13 mouse cellular contexts compared by ENCODE assay signal in genomic region chrX:140857445-140857844, GRCm38 (mm10). TPM values are rescaled to one million over a fixed set of nuclear protein-coding genes. Genes with fewer than 3 reads are reported as not detected.
DNase-seq lines count a peak whose midpoint lies in the region; ATAC-seq and TF ChIP-seq lines count a peak whose summit lies in the region.
"Had no signal": no experiment of that assay in that cellular context is flagged by ENCODE, and none has a peak within 500 bp of the region (broad histone marks: within the 10 kb centered on the region; RNA-seq: fewer than 3 reads in every experiment).

No protein-coding gene starts in this region.

- no peaks in the 10 kb centered on the region for H3K9me3 ChIP-seq in embryonic facial prominence, embryonic 11.5 days (replicated peaks; ENCODE audit: control insufficient read depth, low read length)
- no peaks in the 10 kb centered on the region for H3K9me3 ChIP-seq in embryonic facial prominence, embryonic 10.5 days
- no peaks in the 10 kb centered on the region for H3K9me3 ChIP-seq in liver, embryonic 14.5 days (ENCODE audit: control insufficient read depth, low read length)

- no peak for ATAC-seq in embryonic facial prominence, embryonic 11.5 days (replicated peaks; ENCODE audit: insufficient number of reproducible peaks, low FRiP score, low TSS enrichment, low read depth)
- no peak for ATAC-seq in liver, embryonic 14.5 days (ENCODE audit: insufficient read depth)

- no peaks in the 10 kb centered on the region for H3K36me3 ChIP-seq in embryonic facial prominence, embryonic 11.5 days (replicated peaks; ENCODE audit: control insufficient read depth, insufficient read depth, low read depth, low read length)
- H3K36me3 ChIP-seq in embryonic facial prominence, embryonic 10.5 days (replicated peaks): no peaks in the 10 kb centered on the region
- H3K36me3 ChIP-seq in liver, embryonic 14.5 days (replicated peaks; ENCODE audit: control insufficient read depth, insufficient read depth, low read depth): no peaks in the 10 kb centered on the region

- H3K9ac ChIP-seq in embryonic facial prominence, embryonic 11.5 days (replicated peaks; ENCODE audit: low read length): no peak overlapping the region
- H3K9ac ChIP-seq in liver, embryonic 14.5 days (replicated peaks): no peak overlapping the region

- no peak overlapping the region for H3K4me3 ChIP-seq in embryonic facial prominence, embryonic 11.5 days (ENCODE audit: low read depth, low read length)
- H3K4me3 ChIP-seq in embryonic facial prominence, embryonic 10.5 days: no peak overlapping the region
- H3K4me3 ChIP-seq in liver, embryonic 14.5 days (ENCODE audit: insufficient read depth in 1 of 2, low read depth in 2 of 2, low read length in 2 of 2): no peak overlapping the region

- H3K4me1 ChIP-seq in embryonic facial prominence, embryonic 11.5 days (ENCODE audit: control insufficient read depth, insufficient read depth, low read length): no peaks in the 10 kb centered on the region
- no peaks in the 10 kb centered on the region for H3K4me1 ChIP-seq in embryonic facial prominence, embryonic 10.5 days
- no peaks in the 10 kb centered on the region for H3K4me1 ChIP-seq in liver, embryonic 14.5 days (replicated peaks; ENCODE audit: control insufficient read depth in 2 of 2, insufficient read depth in 2 of 2, low read length in 1 of 2)

- DNase-seq in embryonic facial prominence, embryonic 11.5 days (ENCODE audit: low spot score): peak; percentile 45
- no peak for DNase-seq in embryonic facial prominence, embryonic 10.5 days (ENCODE audit: low spot score)
- no peak for DNase-seq in liver, embryonic 14.5 days (ENCODE audit: low read depth in 3 of 3, low spot score in 3 of 3)
- no peak for DNase-seq in liver
- DNase-seq in brain, adult 2 months (ENCODE audit: low read depth, low spot score): peak; percentile 20
- peak; percentile 1 for DNase-seq in lung, postnatal 36 days
- DNase-seq in adrenal gland, postnatal 10 days: no peak
- DNase-seq in heart, adult 11 months: no peak
- DNase-seq: cerebellum, adult 2 months; gastrocnemius, postnatal 10 days; kidney, postnatal 14 days; thymus, adult 2 months had no signal

- H3K27me3 ChIP-seq in embryonic facial prominence, embryonic 11.5 days (ENCODE audit: control insufficient read depth, insufficient read depth, low read length): no peaks in the 10 kb centered on the region
- peaks cover 47% of the 10 kb centered on the region for H3K27me3 ChIP-seq in embryonic facial prominence, embryonic 10.5 days (replicated peaks; ENCODE audit: low read depth, poor library complexity, severe bottlenecking)
- H3K27me3 ChIP-seq in liver, embryonic 14.5 days (ENCODE audit: control insufficient read depth, insufficient read depth, low read length): no peaks in the 10 kb centered on the region

- peak; percentile 36; the same call in 1 of the 2 replicates for TF ChIP-seq CTCF in liver, embryonic 14.5 days (IDR thresholded peaks at IDR 0.05; ENCODE audit: low read depth)

- no peak overlapping the region for H3K27ac ChIP-seq in embryonic facial prominence, embryonic 11.5 days (replicated peaks; ENCODE audit: low read depth, low read length)
- H3K27ac ChIP-seq in embryonic facial prominence, embryonic 10.5 days (replicated peaks): no peak overlapping the region
- no peak overlapping the region for H3K27ac ChIP-seq in liver, embryonic 14.5 days

- WGBS in embryonic facial prominence, embryonic 11.5 days: 46% methylated on average over 2 of the region's 2 CpGs
- WGBS in embryonic facial prominence, embryonic 10.5 days: 38% methylated on average over 2 of the region's 2 CpGs
- 21% methylated on average over 2 of the region's 2 CpGs for WGBS in liver, embryonic 14.5 days (ENCODE audit: insufficient replicate concordance)

- no peak overlapping the region for H3K4me2 ChIP-seq in embryonic facial prominence, embryonic 11.5 days (ENCODE audit: low read depth, low read length)
- no peak overlapping the region for H3K4me2 ChIP-seq in liver, embryonic 14.5 days (ENCODE audit: low read depth)

- no peak for TF ChIP-seq EP300 in liver, embryonic 14.5 days (IDR thresholded peaks at IDR 0.05; ENCODE audit: low read depth)

RNA-seq across cellular contexts. Expression of gene Tex13b, which starts 44.2 kb away (rescaled TPM):
- not detected in 2 replicates for polyA plus RNA-seq in embryonic facial prominence, embryonic 11.5 days (2014; fragmentation: Nextera tagmentation; extraction: Ambion mirVana)
- not detected in 2 replicates for polyA plus RNA-seq in embryonic facial prominence, embryonic 10.5 days (2016; fragmentation: Nextera tagmentation; extraction: Ambion mirVana)
- not detected in 2 replicates for polyA plus RNA-seq in liver, embryonic 14.5 days (2012; rRNA removed)
- polyA plus RNA-seq in liver, embryonic 14.5 days (2014; fragmentation: Nextera tagmentation; extraction: Ambion mirVana): not detected in 2 replicates
- total RNA-seq in adrenal gland, postnatal 10 days (2021): not detected
- total RNA-seq: gastrocnemius, postnatal 10 days had no signal
- polyA plus RNA-seq: cerebellum, adult 2 months; lung, embryonic 16.5 days; thymus, adult 2 months had no signal

RNA-seq across cellular contexts. Expression of gene Vsig1, which starts 50.0 kb away (rescaled TPM):
- 0.10 TPM in 1 of 2 replicates, not detected in the other for polyA plus RNA-seq in embryonic facial prominence, embryonic 11.5 days (2014; fragmentation: Nextera tagmentation; extraction: Ambion mirVana)
- polyA plus RNA-seq in embryonic facial prominence, embryonic 10.5 days (2016; fragmentation: Nextera tagmentation; extraction: Ambion mirVana): not detected in 2 replicates
- polyA plus RNA-seq in liver, embryonic 14.5 days (2012; rRNA removed): 0.03 TPM in 1 of 2 replicates, not detected in the other
- 0.04 TPM in 1 of 2 replicates, not detected in the other for polyA plus RNA-seq in liver, embryonic 14.5 days (2014; fragmentation: Nextera tagmentation; extraction: Ambion mirVana)
- total RNA-seq in adrenal gland, postnatal 10 days (2021): not detected

Comparison
In these comparisons a context has a peak if more than half of its experiments do, and no peak if none do; other contexts are left out.
1. DNase-seq: peak in embryonic facial prominence, embryonic 11.5 days (single experiment), brain, adult 2 months (single experiment) and lung, postnatal 36 days (single experiment); none in embryonic facial prominence, embryonic 10.5 days (single experiment), liver, embryonic 14.5 days (0 of 3), liver (single experiment), adrenal gland, postnatal 10 days (single experiment) and heart, adult 11 months (single experiment).